Mouse (Mus musculus) right cerebral cortex, postnatal 4 days (tissue): ENCODE measurements at regions not wholly inside any gene's neighbourhood (a gene's known extent, or its start where the extent isn't known, plus 50 kb on each side); places are given as distances from the start of the nearest gene placed in this dataset.
A peak's percentile ranks its signal among the peaks of the same experiment; 100 is the strongest.
"Not testable (repeated sequence)": the region's sequence is repeated elsewhere in the genome, so short reads cannot be mapped to it uniquely, and the experiment has no call there.

Source experiments
- DNase-seq: peaks from one replicate; pipeline ENCODE4 v3.0.0-alpha.2; 2022

- no peak for DNase-seq
Measured at GRCm38 (mm10) chr14:104824926-104825325, 302.5 kb upstream of the Rnf219 start.

DNA sequence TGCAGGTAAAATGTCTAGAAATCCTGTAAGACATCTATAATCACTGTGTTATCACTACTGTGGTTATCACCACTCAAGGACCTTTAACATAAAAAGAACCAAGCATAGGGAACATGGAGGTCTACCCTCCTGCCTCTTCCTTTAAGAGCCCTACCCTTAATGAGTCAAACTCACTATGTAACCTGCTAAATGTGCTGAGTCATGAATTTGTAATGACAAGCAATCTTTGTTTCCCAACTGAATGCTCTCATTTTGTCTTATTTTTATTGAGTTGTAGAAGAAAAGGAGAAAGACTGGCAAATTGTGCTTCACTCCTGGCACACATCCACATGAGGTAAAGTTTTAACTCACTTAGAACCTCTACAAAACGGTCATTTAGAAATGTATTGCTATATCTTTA, 301.8 kb upstream of the Rnf219 start:
- DNase-seq: no peak

DNA sequence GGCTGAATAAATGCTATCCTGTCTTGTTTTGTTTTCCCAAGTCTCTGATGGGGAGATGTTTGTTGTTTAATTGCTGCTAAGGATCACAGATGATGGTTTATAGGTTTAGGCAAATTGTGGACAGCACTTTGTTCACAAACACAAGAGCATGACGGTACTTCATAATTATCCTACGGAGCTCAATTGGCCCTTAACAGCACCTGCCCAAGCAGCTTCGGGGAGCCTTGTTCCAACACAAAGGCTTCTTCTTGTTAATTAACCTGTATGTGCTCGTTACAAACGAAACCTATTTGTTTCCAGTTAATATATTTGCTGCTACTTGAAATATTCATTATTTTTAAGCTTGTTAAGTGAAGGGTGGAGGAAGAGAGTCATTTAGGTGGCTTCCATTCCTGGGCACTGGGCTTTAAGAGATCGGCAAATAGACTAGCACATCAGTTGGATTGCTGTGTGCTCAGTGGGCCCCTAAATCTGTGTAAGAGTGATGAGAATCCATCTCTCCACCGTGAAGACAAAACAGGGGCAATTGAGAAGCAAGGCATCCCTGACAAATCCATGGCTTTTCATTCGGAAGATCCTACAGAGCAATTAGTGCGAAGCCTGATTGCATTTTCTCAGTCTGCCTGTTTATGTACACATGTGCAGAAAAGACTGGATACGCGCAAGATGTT, 299.6 kb upstream of the Rnf219 start:
- no peak for DNase-seq

- DNase-seq: no peak
Measured at GRCm38 (mm10) chr14:104819106-104819505, 296.7 kb upstream of the Rnf219 start.

- peak; percentile 94 for DNase-seq
Measured at GRCm38 (mm10) chr14:104813977-104814584, 291.6 kb upstream of the Rnf219 start.

DNA sequence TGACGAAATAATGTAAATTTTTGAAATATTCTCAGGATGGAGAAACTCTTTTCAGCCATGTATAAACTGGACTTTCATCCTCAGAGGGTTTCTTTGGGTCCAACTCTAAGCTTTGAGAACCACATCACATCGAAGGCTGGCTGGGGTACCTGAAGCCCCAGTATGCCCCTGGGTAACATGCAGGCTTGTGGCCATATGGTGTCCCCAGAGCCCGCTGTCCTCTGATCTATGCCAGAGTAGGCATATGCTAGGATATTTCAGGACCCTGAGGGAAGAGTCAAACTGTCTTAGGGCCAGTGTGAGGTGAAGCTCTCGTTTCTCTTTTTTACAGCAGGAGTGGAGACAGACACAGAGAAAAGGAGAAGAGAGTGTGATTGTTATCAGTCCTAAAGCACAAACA, 289.6 kb upstream of the Rnf219 start:
- DNase-seq: no peak

DNA sequence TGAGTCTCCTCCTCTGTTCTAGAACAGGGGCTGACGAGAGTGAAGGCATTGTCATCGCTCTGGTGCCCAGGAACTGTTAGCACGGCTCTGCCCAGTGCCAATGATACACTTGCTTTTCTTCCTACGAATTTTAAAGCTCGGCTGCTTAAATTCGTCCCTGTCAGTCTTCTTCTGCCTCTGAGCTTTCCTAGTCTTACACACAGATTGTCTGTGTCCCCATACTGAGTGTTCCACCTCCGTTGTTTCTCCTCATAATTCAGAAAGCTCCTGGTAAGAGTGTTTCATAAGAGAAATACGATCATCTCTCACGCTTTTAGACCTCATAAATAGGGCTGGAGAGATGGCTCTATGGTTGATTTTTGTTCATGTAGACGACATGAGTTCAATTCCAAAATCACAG, 282.9 kb upstream of the Rnf219 start:
- no peak for DNase-seq

DNA sequence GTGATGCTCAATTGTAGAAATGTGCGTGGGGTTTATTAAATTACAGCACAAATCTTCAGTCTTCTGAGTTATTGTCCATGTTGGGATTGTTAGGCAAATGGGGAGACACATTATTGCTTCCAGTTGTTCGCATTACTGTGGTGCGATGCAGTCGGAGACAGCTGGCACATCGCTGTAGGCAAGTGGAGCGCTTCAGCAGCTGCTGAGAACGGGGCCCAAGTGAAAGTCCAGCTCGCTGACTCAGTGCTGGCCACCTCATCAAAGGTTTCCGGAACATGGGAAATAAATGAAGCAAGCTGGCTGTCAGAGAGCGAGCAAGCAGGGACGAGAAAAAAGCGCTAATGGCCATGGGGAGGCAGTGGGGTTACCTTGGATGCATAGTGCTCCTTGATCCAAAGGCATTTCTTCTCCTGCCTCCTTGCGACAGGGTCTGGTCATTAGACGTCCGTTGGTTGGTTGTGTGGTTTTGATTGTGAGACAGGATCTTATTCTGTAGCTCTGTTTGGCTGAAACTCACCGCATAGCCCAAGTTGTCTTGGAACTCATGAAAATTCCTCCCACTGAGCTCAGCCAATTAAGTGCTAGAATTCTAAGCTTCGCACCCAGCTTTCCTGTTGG, 274.0 kb upstream of the Rnf219 start:
- DNase-seq: no peak

GRCm38 (mm10) chr14:104789346-104789745, 266.9 kb upstream of the Rnf219 start:
- no peak for DNase-seq

DNA sequence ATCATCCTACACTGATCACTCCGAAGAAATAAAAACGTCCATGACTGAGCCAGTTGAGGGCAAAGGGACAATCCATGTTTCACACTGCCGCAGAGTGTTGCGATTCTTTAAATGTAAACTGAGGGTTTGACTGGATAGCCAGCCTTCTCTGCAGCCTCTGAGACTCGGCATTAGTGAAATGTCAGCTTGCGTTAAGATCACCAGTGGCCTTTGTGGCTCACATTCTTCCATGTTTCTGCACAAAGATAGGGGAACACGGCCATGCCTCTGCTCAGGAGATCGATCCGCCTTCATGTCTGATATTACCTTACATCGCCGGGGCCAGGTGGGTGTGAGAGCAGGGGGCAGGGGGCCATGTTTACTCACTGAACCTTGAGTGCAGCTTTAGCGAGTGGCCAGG, 262.6 kb upstream of the Rnf219 start:
- DNase-seq: no peak

DNA sequence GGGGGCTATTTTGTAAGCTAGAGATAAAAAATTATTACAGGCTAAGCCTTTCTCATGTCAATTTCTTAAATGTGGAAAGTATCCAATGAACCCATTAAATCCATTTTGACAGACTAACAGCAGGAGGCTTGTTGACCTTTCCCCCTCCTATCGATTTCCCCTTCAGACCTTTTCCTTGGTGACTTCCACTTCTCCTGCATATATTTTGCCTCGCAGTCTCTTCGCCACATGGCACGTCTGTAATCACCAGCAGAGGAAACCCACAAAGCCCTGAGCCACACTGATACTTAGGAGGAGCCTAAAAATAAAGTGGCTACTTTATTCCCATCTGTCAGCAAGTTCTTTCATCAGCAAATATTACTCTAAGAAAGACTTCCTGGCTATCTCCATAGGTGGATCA, 247.5 kb upstream of the Rnf219 start:
- no peak for DNase-seq

GRCm38 (mm10) chr14:104734213-104734612, 211.8 kb upstream of the Rnf219 start:
- DNase-seq: no peak

DNA sequence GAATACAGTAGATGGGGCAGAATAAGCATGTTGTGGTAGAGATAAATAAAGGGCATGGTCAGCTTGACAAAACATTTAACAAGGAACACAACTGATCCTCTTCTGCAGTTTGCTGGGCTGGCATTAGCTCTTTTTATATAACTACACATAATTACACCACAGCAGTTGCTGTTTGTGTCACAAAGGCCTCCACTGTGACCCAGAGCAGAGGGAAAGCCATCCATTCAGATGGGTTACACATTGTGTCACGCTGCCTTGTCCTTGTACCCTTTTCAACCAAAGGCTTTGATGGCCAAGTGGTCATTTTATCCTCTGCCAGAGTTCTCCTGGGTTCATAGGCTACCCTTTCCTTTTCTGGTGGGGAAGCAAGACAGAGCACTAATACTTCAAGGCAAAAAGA, 209.6 kb upstream of the Rnf219 start:
- no peak for DNase-seq

DNA sequence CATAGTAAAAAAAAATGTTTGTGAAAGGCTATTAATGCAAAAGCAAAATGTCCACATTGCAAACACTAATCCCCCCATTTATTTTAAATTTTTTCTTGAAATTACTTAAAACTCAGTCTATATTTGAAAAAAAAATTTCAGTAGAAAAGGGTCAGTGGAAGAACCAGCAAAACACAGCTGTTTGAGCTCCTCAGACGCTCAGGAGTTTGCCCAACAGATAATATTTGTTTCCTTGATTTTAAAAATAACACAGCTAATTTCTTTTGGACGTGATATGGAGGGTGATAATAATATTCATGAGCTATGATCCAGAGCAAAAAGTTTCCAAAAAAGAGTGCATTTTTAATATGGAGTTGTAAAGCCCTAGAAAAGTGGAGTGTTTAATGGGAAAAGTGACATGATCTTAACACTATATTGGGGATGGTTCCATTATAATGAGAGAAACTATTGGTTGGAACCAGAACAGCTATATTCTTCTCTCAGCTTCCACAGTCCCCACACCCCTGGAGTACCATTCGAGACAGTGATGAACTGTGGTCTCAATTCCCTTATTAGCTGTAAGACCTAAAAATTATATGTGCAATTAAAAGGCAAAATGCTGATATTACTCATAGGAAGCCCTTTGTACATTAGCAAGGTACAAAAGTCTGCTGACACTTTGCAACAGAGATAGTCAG, 209.0 kb upstream of the Rnf219 start:
- no peak for DNase-seq

DNA sequence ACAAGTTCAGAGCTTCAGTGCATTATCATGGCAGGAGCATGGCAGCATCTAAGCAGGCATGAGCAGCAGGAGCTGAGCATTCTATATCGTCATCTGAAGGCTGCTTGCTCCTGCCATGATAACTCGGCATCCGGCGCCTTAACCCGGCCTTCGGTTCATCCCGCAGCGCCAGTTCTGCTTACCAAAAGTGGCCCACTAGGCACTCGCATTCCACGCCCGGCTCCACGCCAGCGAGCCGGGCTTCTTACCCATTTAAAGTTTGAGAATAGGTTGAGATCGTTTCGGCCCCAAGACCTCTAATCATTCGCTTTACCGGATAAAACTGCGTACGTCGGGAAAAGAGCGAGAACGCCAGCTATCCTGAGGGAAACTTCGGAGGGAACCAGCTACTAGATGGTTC, 193.2 kb upstream of the Rnf219 start:
- DNase-seq: not testable (repeated sequence)

DNA sequence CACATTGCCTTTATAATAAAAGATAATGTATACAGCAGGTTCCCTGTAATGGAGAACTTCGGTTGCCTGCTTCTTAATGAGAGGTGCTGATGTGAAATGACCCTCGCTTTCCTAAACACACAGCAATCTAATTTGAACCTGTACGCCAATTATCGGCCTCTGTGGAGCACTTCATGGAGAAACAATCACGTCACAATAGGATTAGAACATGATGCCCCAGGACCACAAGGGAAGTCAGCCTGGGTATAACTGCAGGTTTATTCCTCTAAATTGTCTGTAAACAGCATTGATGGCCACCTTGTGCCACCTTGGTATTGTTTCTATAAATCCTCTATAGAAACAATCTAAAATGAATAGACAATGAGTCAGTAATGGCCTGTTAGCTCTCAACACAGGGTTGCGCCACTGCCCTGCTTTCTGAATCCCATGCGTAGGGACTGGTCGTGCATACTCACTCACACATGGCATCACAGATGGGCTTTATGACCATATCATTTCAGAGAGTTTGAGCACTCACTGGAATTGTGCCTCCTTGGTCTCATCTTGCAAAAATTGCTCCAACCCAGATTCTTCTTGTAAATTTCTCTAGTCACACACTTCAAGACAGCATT, 179.9 kb upstream of the Rnf219 start:
- no peak for DNase-seq

DNA sequence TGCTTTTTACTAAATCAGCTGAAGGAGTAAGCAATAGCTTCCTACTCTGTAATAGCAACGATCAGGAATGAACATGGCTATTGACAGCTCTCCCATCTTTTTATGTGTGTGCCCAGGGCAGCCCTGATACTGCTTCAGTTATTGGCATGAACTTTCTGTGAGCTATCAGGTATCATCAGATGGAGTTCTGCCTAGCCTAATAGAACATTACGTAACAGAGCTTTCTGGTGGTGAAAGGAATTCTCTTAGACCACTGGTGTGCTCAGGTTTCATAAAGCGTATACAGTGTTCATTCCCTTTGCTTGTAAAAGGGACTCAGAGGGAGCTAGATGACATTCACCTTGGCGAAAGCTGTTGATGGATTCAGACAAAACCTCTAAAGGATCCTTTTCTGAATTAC, 176.5 kb upstream of the Rnf219 start:
- no peak for DNase-seq

DNA sequence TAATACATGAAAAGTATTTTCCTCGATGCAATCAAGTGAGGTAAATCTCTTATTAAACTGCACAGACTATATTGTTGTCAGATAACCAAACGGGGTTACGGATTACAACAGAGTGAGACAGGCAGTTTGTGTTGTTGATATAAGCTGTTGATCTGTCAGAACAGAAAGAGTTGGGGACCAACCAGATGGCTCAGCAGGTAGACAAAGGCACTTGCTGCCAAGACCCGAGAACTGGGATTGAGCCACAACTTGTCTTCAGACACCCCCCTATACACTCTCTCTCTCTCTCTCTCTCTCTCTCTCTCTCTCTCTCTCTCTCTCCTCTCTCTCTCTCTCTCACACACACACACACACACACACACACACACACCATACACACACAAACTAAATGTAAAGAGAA, 172.7 kb upstream of the Rnf219 start:
- no peak for DNase-seq

GRCm38 (mm10) chr14:104694174-104694803, 171.8 kb upstream of the Rnf219 start:
- DNase-seq: no peak

DNA sequence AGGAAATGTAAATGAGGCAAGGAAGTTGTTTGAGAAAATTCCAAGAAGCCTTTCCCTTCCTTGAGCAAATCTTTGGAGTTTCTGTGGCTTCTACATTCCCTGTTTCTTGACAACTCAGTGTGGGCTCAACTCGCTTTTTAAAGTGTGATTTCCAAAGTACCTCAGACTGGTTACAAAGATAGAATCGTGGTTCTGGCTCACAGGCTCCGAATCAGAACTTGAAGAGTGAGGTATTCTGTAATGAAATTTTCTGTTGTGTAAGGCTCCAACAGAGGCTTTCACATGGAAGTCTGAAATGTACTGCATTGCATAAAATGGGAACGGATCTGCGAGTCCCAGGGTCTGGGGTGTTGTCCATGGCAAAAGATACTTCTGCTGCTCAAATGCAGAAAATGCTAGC, 170.2 kb upstream of the Rnf219 start:
- DNase-seq: no peak

GRCm38 (mm10) chr14:104688440-104688839, 166.0 kb upstream of the Rnf219 start:
- DNase-seq: no peak

GRCm38 (mm10) chr14:104676810-104677209, 154.4 kb upstream of the Rnf219 start:
- DNase-seq: no peak

- DNase-seq: no peak
Measured at GRCm38 (mm10) chr14:104661696-104662095, 139.3 kb upstream of the Rnf219 start.
